In the genomic region with DNA sequence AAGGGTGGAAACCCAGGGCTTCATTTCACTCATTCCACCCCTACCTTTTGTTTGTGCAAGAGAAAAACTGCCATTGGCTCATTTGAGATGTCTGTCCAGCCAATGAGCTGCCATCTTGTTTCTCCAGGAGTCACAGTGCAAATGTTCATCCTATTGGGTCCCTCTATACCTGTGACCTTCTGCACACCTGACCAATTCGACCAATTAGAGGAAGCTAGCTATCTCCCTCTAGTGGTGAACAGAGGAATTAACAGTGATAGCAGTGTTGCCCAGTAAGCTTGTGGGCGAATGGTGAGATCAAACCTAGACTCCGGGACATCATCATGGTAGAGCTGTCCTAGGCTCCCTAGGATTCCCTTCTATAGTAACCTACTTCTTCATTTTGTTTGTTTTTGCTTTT, we compare ENCODE assay signal across 14 mouse cellular contexts.
A peak's percentile ranks its signal among the peaks of the same experiment; 100 is the strongest.
DNase-seq lines count a peak whose midpoint lies in the region; TF ChIP-seq lines count a peak whose summit lies in the region.
"Had no signal": no experiment of that assay in that cellular context is flagged by ENCODE, and none has a peak within 500 bp of the region (broad histone marks: within the 10 kb centered on the region; RNA-seq: fewer than 3 reads in every experiment).

No protein-coding gene starts in this region.

- DNase-seq in layer of hippocampus, adult 2 months (ENCODE audit: low spot score in 2 of 2) = no peak
- DNase-seq in layer of hippocampus, postnatal 10 days (ENCODE audit: low spot score in 2 of 2) = no peak
- no peak for DNase-seq in testis, postnatal 10 days (ENCODE audit: low spot score)
- DNase-seq in R1 (ENCODE audit: low read depth, low spot score) = peak; percentile 61
- no peak for DNase-seq in thymus, postnatal 4 days
- no peak for DNase-seq in thymus, postnatal 36 days
- DNase-seq: cerebellum, adult 9-11 months; liver, embryonic 13.5 days; lung, postnatal 14 days had no signal

- no peaks in the 10 kb centered on the region for H3K4me1 ChIP-seq in testis, adult 2 months (ENCODE audit: control insufficient read depth, insufficient read depth, low read length)
- H3K4me1 ChIP-seq: embryonic facial prominence, embryonic 15.5 days; forebrain, embryonic 10.5 days; hindbrain, embryonic 15.5 days; limb, embryonic 10.5 days; liver, embryonic 13.5 days had no signal

- H3K27me3 ChIP-seq in testis, adult 2 months (ENCODE audit: control insufficient read depth, insufficient read depth, low read length) = no peaks in the 10 kb centered on the region
- H3K27me3 ChIP-seq: embryonic facial prominence, embryonic 15.5 days; liver, embryonic 13.5 days had no signal

- TF ChIP-seq CTCF in layer of hippocampus, adult 2 months (conservative IDR thresholded peaks at IDR 0.05) = peak; percentile 54
- peak; percentile 24; the same call in 1 of the 2 replicates for TF ChIP-seq CTCF in testis, adult 2 months (IDR thresholded peaks at IDR 0.05; ENCODE audit: control insufficient read depth, insufficient read depth, insufficient replicate concordance, low read depth, low read length)

- no peak for TF ChIP-seq POLR2A in testis, adult 2 months (IDR thresholded peaks at IDR 0.05; ENCODE audit: control insufficient read depth, low read depth, low read length)

- H3K36me3 ChIP-seq in testis, adult 2 months (ENCODE audit: control insufficient read depth, insufficient read depth, low read length) = no peaks in the 10 kb centered on the region
- H3K36me3 ChIP-seq: embryonic facial prominence, embryonic 15.5 days; forebrain, embryonic 10.5 days; hindbrain, embryonic 15.5 days; limb, embryonic 10.5 days; liver, embryonic 13.5 days had no signal

- H3K4me3 ChIP-seq in layer of hippocampus, adult 2 months = no peak overlapping the region
- no peak overlapping the region for H3K4me3 ChIP-seq in testis, adult 2 months (ENCODE audit: control insufficient read depth, low read depth, low read length)
- H3K4me3 ChIP-seq: embryonic facial prominence, embryonic 15.5 days; forebrain, embryonic 10.5 days; hindbrain, embryonic 15.5 days; limb, embryonic 10.5 days; liver, embryonic 13.5 days had no signal

- H3K27ac ChIP-seq in layer of hippocampus, adult 2 months = no peak overlapping the region
- H3K27ac ChIP-seq in testis, adult 2 months (ENCODE audit: control insufficient read depth, insufficient read depth, low read depth, low read length) = no peak overlapping the region
- H3K27ac ChIP-seq: embryonic facial prominence, embryonic 15.5 days; forebrain, embryonic 10.5 days; hindbrain, embryonic 15.5 days; limb, embryonic 10.5 days; liver, embryonic 13.5 days had no signal
